Mouse (Mus musculus) brown adipose tissue, adult 24 weeks (tissue): Measurements from ENCODE around the gene Tspan9. TPM values are rescaled to one million over a fixed set of nuclear protein-coding genes. Genes with fewer than 3 reads are reported as not detected.

ENCODE experiments used
- H3K27ac ChIP-seq: fragments of 200-500 bp; replicated peaks from 2 replicates; pipeline ENCODE4 v1.5.1; 2012; ENCODE audit warnings: low read depth, mild to moderate bottlenecking, low read length
- H3K4me1 ChIP-seq: fragments of 200-500 bp; 2 replicates; pipeline ENCODE4 v1.6.1; 2012; ENCODE audit warnings: low read length, mixed read lengths; ENCODE audit not compliant: control insufficient read depth, insufficient read depth, insufficient read length
- H3K4me3 ChIP-seq: fragments of 200-500 bp; 2 replicates; pipeline ENCODE4 v1.5.1; 2012; ENCODE audit warnings: low read depth, mild to moderate bottlenecking, low read length, moderate library complexity; ENCODE audit not compliant: insufficient read depth
- polyA plus RNA-seq: library from polyadenylated mRNA; stranded (reverse); fragments of >200 nt; gene quantifications from 2 replicates; pipeline ENCODE4 v1.2.4, GENCODE M21; 2012; ENCODE audit not compliant: missing spikeins, insufficient read depth, insufficient read length

Tspan9 gene
- polyA plus RNA-seq: 7.5 and 8.8 TPM in 2 replicates

- Histone ChIP-seq H3K4me3 (peak within 1 kb of the TSS; percentile 72), H3K27ac (peak within 1 kb of the TSS; percentile 62), H3K4me1 (peaks cover 4% of the 10 kb centered on the region)
These were observed at the start of gene Tspan9 for GRCm38 (mm10) chr6:128143390-128144020. Tspan9 (minus strand) TSS chr6:128143594.

- Histone ChIP-seq H3K27ac (no peak overlapping the region), H3K4me3 (no peak overlapping the region)
These were observed 40.1 kb upstream of the Tspan9 start for GRCm38 (mm10) chr6:128183521-128183920.

GRCm38 (mm10) chr6:128181176-128181575 lies 37.8 kb upstream of the Tspan9 start:
- no peaks in the 10 kb centered on the region; the same call in 1 of the 2 replicates for H3K4me1 ChIP-seq
- no peak overlapping the region for H3K27ac ChIP-seq
- no peak overlapping the region for H3K4me3 ChIP-seq

More at GRCm38 (mm10) chr6:128183521-128183920, 40.1 kb upstream of the Tspan9 start:
- H3K4me1 ChIP-seq: no peaks in the 10 kb centered on the region

- Histone ChIP-seq H3K4me1 (no peaks in the 10 kb centered on the region; the same call in 1 of the 2 replicates), H3K27ac (no peak overlapping the region), H3K4me3 (no peak overlapping the region)
These were observed 36.3 kb upstream of the Tspan9 start for GRCm38 (mm10) chr6:128179651-128180050.

- Histone ChIP-seq H3K27ac (no peak overlapping the region), H3K4me3 (no peak overlapping the region), H3K4me1 (no peaks in the 10 kb centered on the region; the same call in 1 of the 2 replicates)
These were observed 35.9 kb upstream of the Tspan9 start for GRCm38 (mm10) chr6:128179247-128179646.

DNA sequence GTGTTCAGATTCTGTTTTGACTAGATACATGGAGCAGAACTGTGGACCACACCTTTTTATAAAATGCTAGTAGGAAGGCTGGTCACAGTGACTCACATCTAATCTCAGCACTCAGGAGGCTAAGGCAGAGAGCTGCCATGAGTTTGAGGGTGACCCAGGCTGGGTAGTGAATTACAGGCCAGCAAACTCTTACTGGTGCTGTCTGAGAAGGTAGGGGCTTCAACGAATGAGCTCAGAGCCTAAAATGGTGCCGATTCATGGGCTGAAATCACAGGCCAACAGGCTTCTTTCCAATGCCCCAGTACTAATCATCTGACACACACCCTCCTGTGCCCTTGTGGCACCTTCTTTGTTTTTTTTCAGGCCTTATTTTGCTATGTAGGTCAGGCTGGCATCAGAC lies 35.3 kb upstream of the Tspan9 start:
- H3K27ac ChIP-seq: no peak overlapping the region
- H3K4me1 ChIP-seq: no peaks in the 10 kb centered on the region; the same call in 1 of the 2 replicates
- no peak overlapping the region for H3K4me3 ChIP-seq

- Histone ChIP-seq H3K27ac (no peak overlapping the region), H3K4me1 (no peaks in the 10 kb centered on the region), H3K4me3 (no peak overlapping the region)
These were observed 25.6 kb upstream of the Tspan9 start for GRCm38 (mm10) chr6:128168785-128169679.

DNA sequence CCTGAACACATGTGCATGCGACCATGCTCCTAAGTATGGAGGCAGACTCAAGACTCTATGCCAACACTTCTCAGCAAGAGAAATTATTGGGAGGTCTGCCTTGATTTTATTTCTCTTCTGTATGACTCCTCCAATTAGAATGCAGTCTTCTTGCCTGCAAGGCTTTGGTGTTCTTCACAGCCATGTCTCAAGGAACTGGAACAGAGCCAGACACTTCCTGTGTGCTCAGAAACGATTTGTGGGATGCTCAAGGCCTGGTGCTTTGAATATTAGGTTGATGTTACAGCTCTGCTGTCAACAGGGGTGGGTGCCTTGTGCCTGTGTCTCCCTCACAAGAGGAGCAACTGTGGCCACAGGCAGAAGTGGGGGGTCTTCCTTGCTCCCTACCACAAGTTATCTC lies 22.2 kb upstream of the Tspan9 start:
- Histone ChIP-seq H3K27ac (no peak overlapping the region), H3K4me3 (no peak overlapping the region), H3K4me1 (no peaks in the 10 kb centered on the region)

GRCm38 (mm10) chr6:128164632-128165031 lies 21.2 kb upstream of the Tspan9 start:
- H3K4me3 ChIP-seq: no peak overlapping the region

GRCm38 (mm10) chr6:128159092-128159491 lies 15.7 kb upstream of the Tspan9 start:
- Histone ChIP-seq H3K27ac (no peak overlapping the region), H3K4me1 (no peaks in the 10 kb centered on the region), H3K4me3 (no peak overlapping the region)

More at GRCm38 (mm10) chr6:128164632-128165031, 21.2 kb upstream of the Tspan9 start:
- H3K27ac ChIP-seq: no peak overlapping the region
- no peaks in the 10 kb centered on the region for H3K4me1 ChIP-seq

GRCm38 (mm10) chr6:128158031-128158430 lies 14.6 kb upstream of the Tspan9 start:
- no peak overlapping the region for H3K4me3 ChIP-seq
- no peaks in the 10 kb centered on the region for H3K4me1 ChIP-seq
- no peak overlapping the region for H3K27ac ChIP-seq

DNA sequence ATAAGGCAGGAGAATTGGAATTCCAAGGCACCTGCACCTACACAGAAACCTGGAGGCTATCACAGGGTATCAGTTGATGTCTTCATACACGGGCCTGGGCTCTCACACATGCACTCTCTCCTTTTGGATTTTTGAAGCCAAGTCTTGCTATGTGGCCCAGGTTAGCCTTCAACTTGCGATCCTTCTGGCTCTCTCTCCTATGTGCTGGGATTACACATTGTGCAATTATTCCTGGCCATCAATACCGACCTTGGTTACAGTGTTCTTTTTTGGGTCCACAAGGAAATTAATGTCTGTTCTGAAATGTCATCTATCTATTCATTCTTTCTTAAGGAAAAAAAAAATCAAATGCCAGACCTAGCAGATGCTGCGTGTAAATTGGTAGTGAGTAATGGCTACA lies 13.1 kb upstream of the Tspan9 start:
- Histone ChIP-seq H3K27ac (no peak overlapping the region), H3K4me1 (no peaks in the 10 kb centered on the region), H3K4me3 (no peak overlapping the region)

DNA sequence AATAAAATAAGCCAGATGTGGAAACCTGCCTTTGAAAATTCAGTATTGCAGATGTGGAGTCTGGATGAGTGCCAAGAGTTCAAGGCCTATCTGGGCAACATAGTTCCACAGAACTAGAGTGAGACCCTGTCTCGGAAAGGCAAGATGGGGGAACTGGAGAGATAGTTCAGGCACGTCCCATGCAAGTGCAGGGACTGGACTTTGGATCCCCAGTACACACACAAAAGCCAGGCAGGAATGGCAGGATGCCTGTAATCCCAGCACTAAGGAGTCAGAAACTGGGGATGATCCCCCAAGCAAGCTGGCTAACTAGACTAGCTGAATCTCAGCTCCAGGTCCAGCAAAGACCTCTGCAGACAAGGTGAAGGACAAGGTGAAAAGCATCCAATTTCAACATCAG lies 12.5 kb upstream of the Tspan9 start:
- H3K4me3 ChIP-seq: no peak overlapping the region
- no peaks in the 10 kb centered on the region for H3K4me1 ChIP-seq
- H3K27ac ChIP-seq: no peak overlapping the region

DNA sequence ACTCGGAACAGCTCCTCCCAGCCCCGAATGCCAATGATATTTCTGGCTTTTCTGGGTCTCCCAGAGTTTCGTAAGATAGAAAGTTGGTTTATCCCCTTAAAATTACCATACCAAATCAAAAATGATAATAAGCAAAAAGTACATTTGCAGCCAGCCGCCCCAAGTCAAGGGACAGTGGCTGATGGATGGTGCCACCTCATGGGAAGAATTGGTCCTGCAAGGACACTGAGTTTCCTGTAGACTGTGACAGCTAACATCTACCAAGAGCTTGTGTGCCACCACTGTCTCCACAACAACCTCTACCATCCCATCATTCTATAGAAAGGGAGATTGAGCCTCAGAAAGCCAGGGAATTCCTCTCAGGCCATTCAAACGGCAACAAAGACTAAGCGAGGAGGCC lies 2.4 kb upstream of the Tspan9 start:
- Histone ChIP-seq H3K4me1 (peaks cover 2% of the 10 kb centered on the region; the same call in 1 of the 2 replicates), H3K27ac (no peak overlapping the region), H3K4me3 (no peak overlapping the region)

GRCm38 (mm10) chr6:128142369-128143278 lies 770 bp downstream of the Tspan9 start:
- Histone ChIP-seq H3K4me3 (peak overlapping the region; percentile 72), H3K27ac (peak overlapping the region; percentile 62), H3K4me1 (peaks cover 4% of the 10 kb centered on the region)
